Mouse (Mus musculus): Measurements from ENCODE around the gene Bloc1s5. TPM values are rescaled to one million over a fixed set of nuclear protein-coding genes. Genes with fewer than 3 reads are reported as not detected.
A peak's percentile ranks its signal among the peaks of the same experiment; 100 is the strongest.

The Bloc1s5 gene
- polyA plus RNA-seq, 1 experiment = 7.1 TPM

GRCm38 (mm10) chr13:38582768-38583167 lies 52.1 kb downstream of the Bloc1s5 start:
- Histone ChIP-seq H3K4me3 (ENCODE audit: insufficient read depth, low read length) (no peak overlapping the region), H3K27ac (ENCODE audit: insufficient read depth, low read length) (no peak overlapping the region), H3K4me1 (ENCODE audit: control insufficient read depth, insufficient read depth, low read length) (no peaks in the 10 kb centered on the region)
- no peak for TF ChIP-seq CTCF (IDR thresholded peaks at IDR 0.05; ENCODE audit: extremely low read depth, insufficient read depth, low read length)
- no peak for TF ChIP-seq POLR2A (IDR thresholded peaks at IDR 0.05; ENCODE audit: extremely low read depth, insufficient read depth, low read length)

GRCm38 (mm10) chr13:38580601-38581457 lies 54.1 kb downstream of the Bloc1s5 start:
- H3K27ac ChIP-seq (ENCODE audit: insufficient read depth, low read length) = no peak overlapping the region
- H3K4me1 ChIP-seq (ENCODE audit: control insufficient read depth, insufficient read depth, low read length) = no peaks in the 10 kb centered on the region
- TF ChIP-seq POLR2A (IDR thresholded peaks at IDR 0.05; ENCODE audit: extremely low read depth, insufficient read depth, low read length) (no peak), CTCF (IDR thresholded peaks at IDR 0.05; ENCODE audit: extremely low read depth, insufficient read depth, low read length) (peak; percentile 39)

GRCm38 (mm10) chr13:38579971-38580600 lies 54.8 kb downstream of the Bloc1s5 start:
- TF ChIP-seq CTCF (IDR thresholded peaks at IDR 0.05; ENCODE audit: extremely low read depth, insufficient read depth, low read length) = no peak
- TF ChIP-seq POLR2A (IDR thresholded peaks at IDR 0.05; ENCODE audit: extremely low read depth, insufficient read depth, low read length) = no peak
- Histone ChIP-seq H3K27ac (ENCODE audit: insufficient read depth, low read length) (no peak overlapping the region), H3K4me1 (ENCODE audit: control insufficient read depth, insufficient read depth, low read length) (no peaks in the 10 kb centered on the region)

More at GRCm38 (mm10) chr13:38580601-38581457, 54.1 kb downstream of the Bloc1s5 start:
- H3K4me3 ChIP-seq (ENCODE audit: insufficient read depth, low read length) = no peak overlapping the region

GRCm38 (mm10) chr13:38574668-38575067 lies 60.2 kb downstream of the Bloc1s5 start:
- H3K4me1 ChIP-seq (ENCODE audit: control insufficient read depth, insufficient read depth, low read length) = no peaks in the 10 kb centered on the region
- TF ChIP-seq CTCF (IDR thresholded peaks at IDR 0.05; ENCODE audit: extremely low read depth, insufficient read depth, low read length) (no peak), POLR2A (IDR thresholded peaks at IDR 0.05; ENCODE audit: extremely low read depth, insufficient read depth, low read length) (no peak)
- no peak overlapping the region for H3K4me3 ChIP-seq (ENCODE audit: insufficient read depth, low read length)
- H3K27ac ChIP-seq (ENCODE audit: insufficient read depth, low read length) = no peak overlapping the region

More at GRCm38 (mm10) chr13:38579971-38580600, 54.8 kb downstream of the Bloc1s5 start:
- no peak overlapping the region for H3K4me3 ChIP-seq (ENCODE audit: insufficient read depth, low read length)

GRCm38 (mm10) chr13:38573281-38573680 lies 61.6 kb downstream of the Bloc1s5 start:
- H3K27ac ChIP-seq (ENCODE audit: insufficient read depth, low read length) = no peak overlapping the region
- no peak for TF ChIP-seq POLR2A (IDR thresholded peaks at IDR 0.05; ENCODE audit: extremely low read depth, insufficient read depth, low read length)
- no peak for TF ChIP-seq CTCF (IDR thresholded peaks at IDR 0.05; ENCODE audit: extremely low read depth, insufficient read depth, low read length)
- no peak overlapping the region for H3K4me3 ChIP-seq (ENCODE audit: insufficient read depth, low read length)
- no peaks in the 10 kb centered on the region for H3K4me1 ChIP-seq (ENCODE audit: control insufficient read depth, insufficient read depth, low read length)

GRCm38 (mm10) chr13:38565245-38565644 lies 69.7 kb downstream of the Bloc1s5 start:
- H3K4me3 ChIP-seq (ENCODE audit: insufficient read depth, low read length) = no peak overlapping the region
- H3K4me1 ChIP-seq (ENCODE audit: control insufficient read depth, insufficient read depth, low read length) = no peaks in the 10 kb centered on the region
- TF ChIP-seq CTCF (IDR thresholded peaks at IDR 0.05; ENCODE audit: extremely low read depth, insufficient read depth, low read length) (no peak), POLR2A (IDR thresholded peaks at IDR 0.05; ENCODE audit: extremely low read depth, insufficient read depth, low read length) (no peak)
- H3K27ac ChIP-seq (ENCODE audit: insufficient read depth, low read length) = no peak overlapping the region

GRCm38 (mm10) chr13:38554611-38555010 lies 80.3 kb downstream of the Bloc1s5 start:
- Histone ChIP-seq H3K27ac (ENCODE audit: insufficient read depth, low read length) (no peak overlapping the region), H3K4me3 (ENCODE audit: insufficient read depth, low read length) (no peak overlapping the region), H3K4me1 (ENCODE audit: control insufficient read depth, insufficient read depth, low read length) (no peaks in the 10 kb centered on the region)
- no peak for TF ChIP-seq POLR2A (IDR thresholded peaks at IDR 0.05; ENCODE audit: extremely low read depth, insufficient read depth, low read length)
- no peak for TF ChIP-seq CTCF (IDR thresholded peaks at IDR 0.05; ENCODE audit: extremely low read depth, insufficient read depth, low read length)

GRCm38 (mm10) chr13:38554210-38554609 lies 80.7 kb downstream of the Bloc1s5 start:
- Histone ChIP-seq H3K4me3 (ENCODE audit: insufficient read depth, low read length) (no peak overlapping the region), H3K27ac (ENCODE audit: insufficient read depth, low read length) (no peak overlapping the region), H3K4me1 (ENCODE audit: control insufficient read depth, insufficient read depth, low read length) (no peaks in the 10 kb centered on the region)
- TF ChIP-seq POLR2A (IDR thresholded peaks at IDR 0.05; ENCODE audit: extremely low read depth, insufficient read depth, low read length) = no peak
- no peak for TF ChIP-seq CTCF (IDR thresholded peaks at IDR 0.05; ENCODE audit: extremely low read depth, insufficient read depth, low read length)

GRCm38 (mm10) chr13:38548681-38549080 lies 86.2 kb downstream of the Bloc1s5 start:
- TF ChIP-seq POLR2A (IDR thresholded peaks at IDR 0.05; ENCODE audit: extremely low read depth, insufficient read depth, low read length) = no peak
- no peak for TF ChIP-seq CTCF (IDR thresholded peaks at IDR 0.05; ENCODE audit: extremely low read depth, insufficient read depth, low read length)

More at GRCm38 (mm10) chr13:38548681-38549080, 86.2 kb downstream of the Bloc1s5 start:
- Histone ChIP-seq H3K4me1 (ENCODE audit: control insufficient read depth, insufficient read depth, low read length) (no peaks in the 10 kb centered on the region), H3K4me3 (ENCODE audit: insufficient read depth, low read length) (no peak overlapping the region), H3K27ac (ENCODE audit: insufficient read depth, low read length) (no peak overlapping the region)
